Mouse (Mus musculus) heart, adult 2 months (tissue): ENCODE data around the gene Dmgdh.

Experiments used
- EP300 ChIP-seq: fragments of 200-500 bp; IDR thresholded peaks from 2 replicates; pipeline ENCODE4 v1.6.1; 2011; ENCODE audit warnings: low read depth, low read length, control low read depth; ENCODE audit not compliant: insufficient read depth
- POLR2A ChIP-seq: fragments of 200-500 bp; IDR thresholded peaks from 2 replicates; pipeline ENCODE4 v1.6.1; 2011; ENCODE audit warnings: mild to moderate bottlenecking, low read depth, low read length, control low read depth; ENCODE audit not compliant: insufficient read depth

- no peak for TF ChIP-seq EP300
- TF ChIP-seq POLR2A: no peak
Observed at GRCm38 (mm10) chr13:93735131-93735636, 61.0 kb downstream of the Dmgdh start.
